Mouse (Mus musculus) right cerebral cortex, postnatal 10 days (tissue): ENCODE results near the gene Cwc25.
"Not testable (repeated sequence)": the region's sequence is repeated elsewhere in the genome, so short reads cannot be mapped to it uniquely, and the experiment has no call there.

ENCODE experiments used
- DNase-seq, 2 experiments: peaks; one replicate each; pipeline ENCODE4 v3.0.0; 2021; ENCODE audit warnings: low spot score in 2 of 2

Gene Cwc25

GRCm38 (mm10) chr11:97801409-97802193, 35.2 kb upstream of the Cwc25 start:
- peak; percentile 68 to 71 for DNase-seq

GRCm38 (mm10) chr11:97800691-97801408, 34.5 kb upstream of the Cwc25 start:
- no peak for DNase-seq

GRCm38 (mm10) chr11:97799994-97800690, 33.8 kb upstream of the Cwc25 start:
- peak; percentile 70 to 78 for DNase-seq

GRCm38 (mm10) chr11:97799146-97799993, 33.0 kb upstream of the Cwc25 start:
- DNase-seq: peak; percentile 91 to 92

- peak; percentile 92 to 93 for DNase-seq
Observed at GRCm38 (mm10) chr11:97798782-97799145, 32.4 kb upstream of the Cwc25 start, which contains the start of gene Lasp1. Gene Lasp1, plus strand, starts transcription at chr11:97799000.

- no peak for DNase-seq
Observed at GRCm38 (mm10) chr11:97798083-97798435, 31.7 kb upstream of the Cwc25 start.

- DNase-seq: peak in 1 of 2 experiments; percentile 26
Observed at GRCm38 (mm10) chr11:97797369-97798082, 31.2 kb upstream of the Cwc25 start.

GRCm38 (mm10) chr11:97796910-97797309, 30.6 kb upstream of the Cwc25 start:
- DNase-seq: peak; percentile 81 to 86

GRCm38 (mm10) chr11:97793165-97793564, 26.8 kb upstream of the Cwc25 start:
- DNase-seq: no peak

- not testable (repeated sequence) for DNase-seq
Observed at GRCm38 (mm10) chr11:97790778-97791438, 24.6 kb upstream of the Cwc25 start.

GRCm38 (mm10) chr11:97789727-97790126, 23.4 kb upstream of the Cwc25 start:
- no peak for DNase-seq

- DNase-seq: no peak
Observed at GRCm38 (mm10) chr11:97787961-97788360, 21.6 kb upstream of the Cwc25 start.

- DNase-seq: no peak
Observed at GRCm38 (mm10) chr11:97782564-97782895, 16.2 kb upstream of the Cwc25 start.

GRCm38 (mm10) chr11:97781832-97782563, 15.6 kb upstream of the Cwc25 start, which contains the start of gene Rpl23:
Gene Rpl23, minus strand, starts transcription at chr11:97782437.
- peak; percentile 100 for DNase-seq

GRCm38 (mm10) chr11:97781478-97781831, 15.1 kb upstream of the Cwc25 start:
- DNase-seq: no peak

- no peak for DNase-seq
Observed at GRCm38 (mm10) chr11:97779968-97780701, 13.8 kb upstream of the Cwc25 start.

- no peak for DNase-seq
Observed at GRCm38 (mm10) chr11:97778918-97779317, 12.6 kb upstream of the Cwc25 start.

- DNase-seq: no peak
Observed at GRCm38 (mm10) chr11:97777129-97777529, 10.8 kb upstream of the Cwc25 start.

GRCm38 (mm10) chr11:97776497-97777128, 10.3 kb upstream of the Cwc25 start:
- no peak for DNase-seq
